Mouse (Mus musculus) MEL (cell line): ENCODE measurements around the gene Synpr. TPM values are rescaled to one million over a fixed set of nuclear protein-coding genes. Genes with fewer than 3 reads are reported as not detected.

Experiments
- DNase-seq: peaks from one replicate; pipeline ENCODE4 v3.0.0; 2011; ENCODE audit warnings: low read depth, low spot score
- H3K27ac ChIP-seq: 2 replicates; pipeline ENCODE4 v1.5.1; 2012; ENCODE audit warnings: low read depth, mild to moderate bottlenecking, control low read depth, low read length, moderate library complexity; ENCODE audit not compliant: control insufficient read depth
- H3K27me3 ChIP-seq, 2 experiments: fragments of 150-350 bp in 1 of 2; sonication (generic) in 1 of 2; 2 replicates each; pipeline ENCODE4 v1.6.1; 2012; ENCODE audit warnings: low read length in 2 of 2, mild to moderate bottlenecking in 2 of 2, improper control_type of control experiment in 1 of 2, moderate library complexity in 1 of 2; ENCODE audit not compliant: insufficient read depth in 2 of 2, control insufficient read depth in 1 of 2
- H3K36me3 ChIP-seq, 2 experiments: 2 replicates each; pipeline ENCODE4 v1.6.1; 2012 to 2014; ENCODE audit warnings: low read length in 2 of 2, improper control_type of control experiment in 1 of 2, inconsistent platforms in 1 of 2, mild to moderate bottlenecking in 1 of 2; ENCODE audit not compliant: insufficient read depth in 2 of 2, control insufficient read depth in 1 of 2
- H3K4me1 ChIP-seq, 2 experiments: fragments of 150-350 bp in 1 of 2; sonication (generic) in 1 of 2; 2 replicates each; pipeline ENCODE4 v1.6.1; 2012; ENCODE audit warnings: low read length in 2 of 2, improper control_type of control experiment in 1 of 2, mild to moderate bottlenecking in 1 of 2; ENCODE audit not compliant: insufficient read depth in 2 of 2, control insufficient read depth in 1 of 2
- H3K4me3 ChIP-seq, 2 experiments: fragments of 150-350 bp in 1 of 2; sonication (generic) in 1 of 2; 2 replicates each; pipeline ENCODE4 v1.5.1; 2012; ENCODE audit warnings: low read depth in 2 of 2, low read length in 2 of 2, mild to moderate bottlenecking in 2 of 2, moderate library complexity in 2 of 2, control low read depth in 1 of 2, improper control_type of control experiment in 1 of 2; ENCODE audit not compliant: control insufficient read depth in 1 of 2, insufficient read depth in 1 of 2
- H3K79me2 ChIP-seq: 2 replicates; pipeline ENCODE4 v1.6.1; 2012; ENCODE audit warnings: mild to moderate bottlenecking, low read length, moderate library complexity; ENCODE audit not compliant: control insufficient read depth, poor library complexity, insufficient read depth
- H3K9ac ChIP-seq: 2 replicates; pipeline ENCODE4 v1.6.1; 2012; ENCODE audit warnings: low read depth, mild to moderate bottlenecking, control low read depth, low read length, moderate library complexity; ENCODE audit not compliant: control insufficient read depth, poor library complexity, severe bottlenecking
- H3K9me3 ChIP-seq: fragments of 150-350 bp; sonication (generic); replicated peaks from 2 replicates; pipeline ENCODE4 v1.6.1; 2012; ENCODE audit warnings: mild to moderate bottlenecking, low read length, improper control_type of control experiment, moderate library complexity; ENCODE audit not compliant: insufficient read depth
- BHLHE40 ChIP-seq: IDR thresholded peaks from 2 replicates; pipeline ENCODE4 v1.6.1; 2012; ENCODE audit warnings: low read depth, mild to moderate bottlenecking, inconsistent platforms, low read length, improper control_type of control experiment, borderline replicate concordance
- CHD1 ChIP-seq: IDR thresholded peaks from 2 replicates; pipeline ENCODE4 v1.6.1; 2012; ENCODE audit warnings: low read depth, mild to moderate bottlenecking, inconsistent platforms, low read length, improper control_type of control experiment
- E2F4 ChIP-seq: IDR thresholded peaks from 2 replicates; pipeline ENCODE4 v1.6.1; 2011; ENCODE audit warnings: low read depth, low read length, improper control_type of control experiment, borderline replicate concordance
- ETS1 ChIP-seq: IDR thresholded peaks from 2 replicates; pipeline ENCODE4 v1.6.1; 2012; ENCODE audit warnings: low read depth, mild to moderate bottlenecking, inconsistent platforms, low read length, improper control_type of control experiment, moderate library complexity
- GABPA ChIP-seq: IDR thresholded peaks from 2 replicates; pipeline ENCODE4 v1.6.1; 2012; ENCODE audit warnings: low read depth, mild to moderate bottlenecking, inconsistent platforms, low read length, improper control_type of control experiment, moderate library complexity
- HCFC1 ChIP-seq: IDR thresholded peaks from 2 replicates; pipeline ENCODE4 v1.6.1; 2012; ENCODE audit warnings: low read depth, mild to moderate bottlenecking, inconsistent platforms, low read length, improper control_type of control experiment, moderate library complexity
- JUND ChIP-seq: IDR thresholded peaks from 2 replicates; pipeline ENCODE4 v1.6.1; 2011; ENCODE audit warnings: low read depth, mild to moderate bottlenecking, improper control_type of control experiment, low read length
- MAX ChIP-seq: IDR thresholded peaks from 2 replicates; pipeline ENCODE4 v1.6.1; 2011; ENCODE audit warnings: low read length, improper control_type of control experiment
- MAZ ChIP-seq: IDR thresholded peaks from 2 replicates; pipeline ENCODE4 v1.6.1; 2012; ENCODE audit warnings: low read depth, mild to moderate bottlenecking, inconsistent platforms, low read length, improper control_type of control experiment
- MEF2A ChIP-seq: IDR thresholded peaks from 2 replicates; pipeline ENCODE4 v1.6.1; 2014; ENCODE audit warnings: low read depth, mild to moderate bottlenecking, inconsistent platforms, low read length, improper control_type of control experiment; ENCODE audit not compliant: poor library complexity, insufficient replicate concordance, severe bottlenecking; ENCODE audit errors: extremely low read depth
- MXI1 ChIP-seq: IDR thresholded peaks from 2 replicates; pipeline ENCODE4 v1.6.1; 2011; ENCODE audit warnings: mild to moderate bottlenecking, low read depth, low read length, improper control_type of control experiment
- MYC ChIP-seq: IDR thresholded peaks from 2 replicates; pipeline ENCODE4 v1.6.1; 2011; ENCODE audit warnings: low read depth, mild to moderate bottlenecking, low read length, improper control_type of control experiment, moderate library complexity
- NRF1 ChIP-seq: IDR thresholded peaks from 2 replicates; pipeline ENCODE4 v1.6.1; 2014; ENCODE audit warnings: low read depth, mild to moderate bottlenecking, inconsistent platforms, low read length, improper control_type of control experiment, moderate library complexity; ENCODE audit not compliant: poor library complexity, insufficient read depth, severe bottlenecking
- POLR2AphosphoS2 ChIP-seq: IDR thresholded peaks from 2 replicates; pipeline ENCODE4 v1.6.1; 2011; ENCODE audit warnings: low read length, improper control_type of control experiment
- POLR2AphosphoS5 ChIP-seq: IDR thresholded peaks from 2 replicates; pipeline ENCODE4 v1.6.1; 2012; ENCODE audit warnings: low read depth, borderline replicate concordance, mild to moderate bottlenecking, inconsistent platforms, low read length, moderate library complexity, mixed read lengths
- SIN3A ChIP-seq: IDR thresholded peaks from 2 replicates; pipeline ENCODE4 v1.6.1; 2012; ENCODE audit warnings: low read length, improper control_type of control experiment, inconsistent platforms
- TAL1 ChIP-seq: IDR thresholded peaks from 2 replicates; pipeline ENCODE4 v1.6.1; 2012; ENCODE audit warnings: mild to moderate bottlenecking, inconsistent platforms, low read length, moderate library complexity, mixed read lengths
- TBP ChIP-seq: IDR thresholded peaks from 2 replicates; pipeline ENCODE4 v1.8.0; 2011; ENCODE audit warnings: low read depth, low read length, improper control_type of control experiment
- UBTF ChIP-seq: IDR thresholded peaks from 2 replicates; pipeline ENCODE4 v1.6.1; 2012; ENCODE audit warnings: low read depth, mild to moderate bottlenecking, inconsistent platforms, low read length, improper control_type of control experiment, moderate library complexity, borderline replicate concordance; ENCODE audit not compliant: insufficient read depth
- ZC3H11A ChIP-seq: IDR thresholded peaks from 2 replicates; pipeline ENCODE4 v1.6.1; 2012; ENCODE audit warnings: low read depth, mild to moderate bottlenecking, inconsistent platforms, low read length, improper control_type of control experiment
- ZKSCAN1 ChIP-seq: IDR thresholded peaks from 2 replicates; pipeline ENCODE4 v1.6.1; 2012; ENCODE audit warnings: low read depth, mild to moderate bottlenecking, inconsistent platforms, low read length, improper control_type of control experiment, moderate library complexity
- polyA plus RNA-seq, 2 experiments: library from polyadenylated mRNA; stranded (reverse) in 1 of 2; unstranded in 1 of 2; fragments of >175 nt in 1 of 2; fragments of >200 nt in 1 of 2; gene quantifications; 2 replicates each; pipeline versions ENCODE4 v1.2.1 to v1.2.4; 2012; ENCODE audit warnings: low replicate concordance in 2 of 2, low read depth in 1 of 2; ENCODE audit not compliant: insufficient read length in 2 of 2, insufficient read depth in 1 of 2, missing spikeins in 1 of 2
- total RNA-seq: library from RNA; depleted of rRNA; stranded (reverse); fragments of 300-350 nt; gene quantifications from 2 replicates; pipeline ENCODE4 v1.2.3, GENCODE M21; 2012

The Synpr gene
- total and polyA plus RNA-seq, 3 experiments = not detected

GRCm38 (mm10) chr14:13620531-13620930 is 336.0 kb downstream of the Synpr start:
- Histone ChIP-seq H3K9ac (no peak overlapping the region), H3K79me2 (no peaks in the 10 kb centered on the region), H3K4me3 (no peak overlapping the region)

GRCm38 (mm10) chr14:13649865-13650264 is 365.3 kb downstream of the Synpr start:
- H3K79me2 ChIP-seq = no peaks in the 10 kb centered on the region
- H3K27ac ChIP-seq = no peak overlapping the region
- no peak overlapping the region for H3K9ac ChIP-seq
- no peaks in the 10 kb centered on the region for H3K36me3 ChIP-seq
- no peak for DNase-seq
- H3K4me1 ChIP-seq = no peaks in the 10 kb centered on the region
- H3K4me3 ChIP-seq = no peak overlapping the region
- TF ChIP-seq POLR2AphosphoS2 (no peak), CHD1 (no peak), UBTF (no peak), GABPA (no peak), NRF1 (no peak), SIN3A (no peak), TAL1 (no peak), MAX (no peak), MAZ (no peak)
- H3K9me3 ChIP-seq = no peaks in the 10 kb centered on the region
- no peaks in the 10 kb centered on the region for H3K27me3 ChIP-seq

More at GRCm38 (mm10) chr14:13620531-13620930, 336.0 kb downstream of the Synpr start:
- H3K36me3 ChIP-seq = no peaks in the 10 kb centered on the region
- no peaks in the 10 kb centered on the region for H3K4me1 ChIP-seq
- H3K9me3 ChIP-seq = no peaks in the 10 kb centered on the region
- H3K27me3 ChIP-seq = no peaks in the 10 kb centered on the region
- no peak overlapping the region for H3K27ac ChIP-seq
- TF ChIP-seq ETS1 (no peak), ZKSCAN1 (no peak), HCFC1 (no peak), MAX (no peak), ZC3H11A (no peak), SIN3A (no peak)
- DNase-seq = no peak

GRCm38 (mm10) chr14:13651039-13651438 is 366.5 kb downstream of the Synpr start:
- Histone ChIP-seq H3K4me1 (no peaks in the 10 kb centered on the region), H3K79me2 (no peaks in the 10 kb centered on the region), H3K9ac (no peak overlapping the region), H3K27ac (no peak overlapping the region), H3K36me3 (no peaks in the 10 kb centered on the region), H3K27me3 (no peaks in the 10 kb centered on the region), H3K4me3 (no peak overlapping the region), H3K9me3 (no peaks in the 10 kb centered on the region)
- no peak for DNase-seq
- no peak for TF ChIP-seq E2F4
- no peak for TF ChIP-seq MEF2A
- no peak for TF ChIP-seq TBP
- no peak for TF ChIP-seq ETS1
- no peak for TF ChIP-seq JUND
- TF ChIP-seq MXI1 = no peak
- TF ChIP-seq BHLHE40 = no peak
- no peak for TF ChIP-seq POLR2AphosphoS5
- no peak for TF ChIP-seq MYC
